Comparison of ENCODE assay signal across 17 mouse cellular contexts in genomic region chr16:31876386-31876785, GRCm38 (mm10). TPM values are rescaled to one million over a fixed set of nuclear protein-coding genes. Genes with fewer than 3 reads are reported as not detected.
DNase-seq lines count a peak whose midpoint lies in the region; ATAC-seq lines count a peak whose summit lies in the region.
"Had no signal": no experiment of that assay in that cellular context is flagged by ENCODE, and none has a peak within 500 bp of the region (broad histone marks: within the 10 kb centered on the region; RNA-seq: fewer than 3 reads in every experiment).

No protein-coding gene starts in this region.

- H3K27ac ChIP-seq in intestine, embryonic 15.5 days, result no peak overlapping the region
- H3K27ac ChIP-seq: embryonic facial prominence, embryonic 13.5 days; gastrocnemius, adult 2 months; hindbrain, embryonic 15.5 days; lung, embryonic 15.5 days had no signal

- 82% methylated on average over 10 of the region's 10 CpGs for WGBS in intestine, embryonic 15.5 days

- 0 out of 2 replicates have a peak, but pooled peaks cover 2% of the 10 kb centered on the region for H3K4me1 ChIP-seq in intestine, embryonic 15.5 days (replicated peaks)
- H3K4me1 ChIP-seq: hindbrain, embryonic 15.5 days; lung, embryonic 15.5 days had no signal

- no peak overlapping the region for H3K9ac ChIP-seq in intestine, embryonic 15.5 days
- H3K9ac ChIP-seq: embryonic facial prominence, embryonic 13.5 days; hindbrain, embryonic 15.5 days; lung, embryonic 15.5 days had no signal

- no peak overlapping the region for H3K4me2 ChIP-seq in intestine, embryonic 15.5 days (replicated peaks)
- H3K4me2 ChIP-seq: embryonic facial prominence, embryonic 13.5 days; hindbrain, embryonic 15.5 days; lung, embryonic 15.5 days had no signal

- no peaks in the 10 kb centered on the region for H3K27me3 ChIP-seq in intestine, embryonic 15.5 days (replicated peaks)
- H3K27me3 ChIP-seq: embryonic facial prominence, embryonic 13.5 days; hindbrain, embryonic 15.5 days; lung, embryonic 15.5 days had no signal

- no peak overlapping the region for H3K4me3 ChIP-seq in intestine, embryonic 15.5 days (replicated peaks)
- H3K4me3 ChIP-seq: embryonic facial prominence, embryonic 13.5 days; gastrocnemius, adult 2 months; hindbrain, embryonic 15.5 days; lung, embryonic 15.5 days had no signal

- DNase-seq in frontal cortex, postnatal 10 days (ENCODE audit: low spot score in 2 of 2), result no peak
- DNase-seq in brain, adult 2 months (ENCODE audit: low read depth, low spot score), result peak; percentile 97
- DNase-seq in cerebellum, adult 9-10 months, result peak; percentile 88
- DNase-seq in left cerebral cortex, adult 18-20 months (ENCODE audit: low spot score in 2 of 2), result peak; percentile 72 to 81
- DNase-seq in kidney, adult 9 months, result no peak
- DNase-seq: gastrocnemius, adult 2 months; kidney, postnatal 10 days had no signal

- ATAC-seq in frontal cortex, adult (ENCODE audit: low TSS enrichment), result peak; percentile 64
- ATAC-seq in activated CD4-positive, CD25-positive, alpha-beta regulatory T cell, adult 4 months, result no peak
- ATAC-seq in intestine, embryonic 15.5 days, result no peak

- H3K36me3 ChIP-seq in intestine, embryonic 15.5 days, result 0 out of 2 replicates have a peak, but pooled peaks cover 4% of the 10 kb centered on the region

- H3K9me3 ChIP-seq in intestine, embryonic 15.5 days, result no peaks in the 10 kb centered on the region
- H3K9me3 ChIP-seq: embryonic facial prominence, embryonic 13.5 days; hindbrain, embryonic 15.5 days; lung, embryonic 15.5 days had no signal

RNA-seq across cellular contexts. Expression of gene Meltf, which starts 2.2 kb away (rescaled TPM):
- under 1 TPM; 0.44 to 0.49 TPM for total RNA-seq in left cerebral cortex, adult 18-20 months (2021)
- polyA plus RNA-seq in activated CD4-positive, CD25-positive, alpha-beta regulatory T cell, adult 4 months (2017; shearing (Covaris generic)), result not detected
- 33.6 and 51.6 TPM in 2 replicates for polyA plus RNA-seq in intestine, embryonic 15.5 days (2015; fragmentation: Nextera tagmentation; extraction: Ambion mirVana)
- total RNA-seq: gastrocnemius, adult 2 months; MEL had no signal
- polyA plus RNA-seq: C2C12; heart, embryonic 14.5 days; neural tube, embryonic 11.5 days had no signal

RNA-seq across cellular contexts. Expression of gene Pigz, which starts 57.3 kb away (rescaled TPM):
- 10 to 100 TPM; 20.3 to 23.5 TPM for total RNA-seq in left cerebral cortex, adult 18-20 months (2021)
- polyA plus RNA-seq in activated CD4-positive, CD25-positive, alpha-beta regulatory T cell, adult 4 months (2017; shearing (Covaris generic)), result under 1 TPM; 0.44 to 0.64 TPM
- 0.48 and 1.2 TPM in 2 replicates for polyA plus RNA-seq in intestine, embryonic 15.5 days (2015; fragmentation: Nextera tagmentation; extraction: Ambion mirVana)

Comparison
In these comparisons a context has a peak if more than half of its experiments do, and no peak if none do; other contexts are left out.
1. DNase-seq: peak in brain, adult 2 months (single experiment), cerebellum, adult 9-10 months (single experiment) and left cerebral cortex, adult 18-20 months (2 of 2); none in frontal cortex, postnatal 10 days (0 of 2) and kidney, adult 9 months (single experiment).
2. RNA of gene Meltf, which starts 2.2 kb away (polyA plus RNA-seq): 33.6 to 51.6 TPM in intestine, embryonic 15.5 days; not detected in activated CD4-positive, CD25-positive, alpha-beta regulatory T cell, adult 4 months; every median in the first group is over 10 times any median in the second.